Mouse (Mus musculus): ENCODE measurements at regions not wholly inside any gene's neighbourhood (a gene's known extent, or its start where the extent isn't known, plus 50 kb on each side); places are given as distances from the start of the nearest gene placed in this dataset.

DNA sequence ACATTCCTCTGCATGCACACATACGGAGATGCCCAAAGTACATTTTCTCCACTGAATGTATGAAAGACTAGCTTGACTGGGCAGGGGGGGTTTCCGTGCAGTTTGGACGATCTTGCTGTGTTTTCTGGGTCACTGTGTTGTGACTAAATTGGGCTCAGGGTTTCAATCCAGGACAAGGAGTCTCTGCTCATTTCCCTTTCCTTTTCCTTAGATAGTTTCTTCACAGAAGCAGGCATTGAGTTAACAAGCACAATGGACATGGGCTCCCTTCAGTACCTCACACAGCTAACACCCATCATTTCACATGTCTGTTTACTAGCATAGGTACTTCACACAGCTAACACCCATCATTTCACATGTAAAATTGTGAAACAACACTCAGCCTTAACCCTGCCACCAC, 73.2 kb upstream of the Ankrd28 start:
- no peaks in the 10 kb centered on the region for H3K36me3 ChIP-seq (ENCODE audit: control insufficient read depth, insufficient read depth)
- no peaks in the 10 kb centered on the region for H3K79me3 ChIP-seq (ENCODE audit: low read depth)
- H3ac ChIP-seq (ENCODE audit: control insufficient read depth, insufficient read length, low read depth): no peak overlapping the region
- H3K79me2 ChIP-seq (ENCODE audit: control insufficient read depth, insufficient read depth): no peaks in the 10 kb centered on the region
- H3K4me3 ChIP-seq (ENCODE audit: insufficient read depth, poor library complexity, severe bottlenecking): no peak overlapping the region
- no peaks in the 10 kb centered on the region for H3K27me3 ChIP-seq (ENCODE audit: control insufficient read depth, insufficient read depth, insufficient read length)
- TF ChIP-seq MYOD1 (IDR thresholded peaks at IDR 0.05; ENCODE audit: control insufficient read depth, insufficient read length, low read depth): no peak
- no peak for TF ChIP-seq MAX (IDR thresholded peaks at IDR 0.05)
- no peak for TF ChIP-seq CEBPB (IDR thresholded peaks at IDR 0.05; ENCODE audit: low read depth)
- no peak for TF ChIP-seq FOSL1 (IDR thresholded peaks at IDR 0.05; ENCODE audit: insufficient read depth, low read length, poor library complexity, severe bottlenecking)
- TF ChIP-seq MYOG (IDR thresholded peaks at IDR 0.05; ENCODE audit: control insufficient read depth, extremely low read depth, insufficient read length): no peak
- no peak for TF ChIP-seq CTCF (IDR thresholded peaks at IDR 0.05; ENCODE audit: control insufficient read depth, insufficient read depth, insufficient read length)
- TF ChIP-seq USF1 (IDR thresholded peaks at IDR 0.05; ENCODE audit: low read depth): no peak

DNA sequence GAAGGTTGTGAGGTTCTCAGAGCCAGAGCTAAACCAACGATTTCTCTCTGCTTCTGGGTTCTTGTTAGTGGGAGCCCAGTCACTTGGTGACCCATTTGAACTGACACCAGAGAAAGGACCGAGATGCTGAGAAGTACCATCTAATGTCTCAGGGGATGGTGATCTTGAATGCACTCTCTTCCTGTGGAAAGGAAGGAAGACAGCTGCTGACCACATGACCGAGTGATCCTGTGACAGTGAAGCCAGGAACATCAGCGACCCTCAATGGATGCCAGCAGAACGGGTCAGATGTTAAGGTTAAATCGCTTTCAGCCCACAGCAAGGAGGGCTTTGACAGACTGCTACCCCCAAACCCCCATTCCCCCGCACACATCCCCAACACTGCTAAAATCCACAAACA, 78.1 kb upstream of the Ankrd28 start:
- Histone ChIP-seq H3K36me3 (ENCODE audit: control insufficient read depth, insufficient read depth) (no peaks in the 10 kb centered on the region), H3K79me3 (ENCODE audit: low read depth) (no peaks in the 10 kb centered on the region), H3K4me3 (ENCODE audit: insufficient read depth, poor library complexity, severe bottlenecking) (no peak overlapping the region), H3K79me2 (ENCODE audit: control insufficient read depth, insufficient read depth) (no peaks in the 10 kb centered on the region), H3ac (ENCODE audit: control insufficient read depth, insufficient read length, low read depth) (no peak overlapping the region), H3K27me3 (ENCODE audit: control insufficient read depth, insufficient read depth, insufficient read length) (no peaks in the 10 kb centered on the region)
- TF ChIP-seq USF1 (IDR thresholded peaks at IDR 0.05; ENCODE audit: low read depth) (no peak), FOSL1 (IDR thresholded peaks at IDR 0.05; ENCODE audit: insufficient read depth, low read length, poor library complexity, severe bottlenecking) (no peak), CEBPB (IDR thresholded peaks at IDR 0.05; ENCODE audit: low read depth) (no peak), MYOD1 (IDR thresholded peaks at IDR 0.05; ENCODE audit: control insufficient read depth, insufficient read length, low read depth) (no peak), CTCF (IDR thresholded peaks at IDR 0.05; ENCODE audit: control insufficient read depth, insufficient read depth, insufficient read length) (no peak), MAX (IDR thresholded peaks at IDR 0.05) (no peak)

DNA sequence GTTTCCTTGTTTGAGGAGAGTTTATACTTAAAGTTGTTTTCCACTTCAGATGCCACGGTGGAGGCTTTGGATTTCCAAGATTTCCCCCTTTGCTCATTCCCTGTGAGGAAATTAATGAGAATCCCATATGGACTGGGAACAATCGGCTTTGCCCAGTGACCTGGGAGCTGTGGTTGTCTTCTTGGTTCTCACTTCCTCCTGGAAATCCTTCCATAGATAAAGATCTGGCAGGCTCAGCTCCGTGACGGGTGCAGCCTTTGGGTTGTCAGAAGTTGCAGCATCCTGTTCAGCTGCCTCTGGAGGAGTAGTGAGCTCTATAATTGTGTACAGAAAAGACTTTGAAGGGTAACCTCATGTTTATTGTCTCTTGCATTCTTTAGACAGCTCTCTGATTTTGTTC, 78.8 kb upstream of the Ankrd28 start:
- no peak for TF ChIP-seq USF1 (IDR thresholded peaks at IDR 0.05; ENCODE audit: low read depth)
- no peak for TF ChIP-seq FOSL1 (IDR thresholded peaks at IDR 0.05; ENCODE audit: insufficient read depth, low read length, poor library complexity, severe bottlenecking)
- no peak for TF ChIP-seq MYOD1 (IDR thresholded peaks at IDR 0.05; ENCODE audit: control insufficient read depth, insufficient read length, low read depth)
- TF ChIP-seq MAX (IDR thresholded peaks at IDR 0.05): no peak
- TF ChIP-seq CEBPB (IDR thresholded peaks at IDR 0.05; ENCODE audit: low read depth): no peak
- TF ChIP-seq CTCF (IDR thresholded peaks at IDR 0.05; ENCODE audit: control insufficient read depth, insufficient read depth, insufficient read length): no peak
- no peak for TF ChIP-seq MYOG (IDR thresholded peaks at IDR 0.05; ENCODE audit: control insufficient read depth, extremely low read depth, insufficient read length)
- Histone ChIP-seq H3K79me3 (ENCODE audit: low read depth) (no peaks in the 10 kb centered on the region), H3K36me3 (ENCODE audit: control insufficient read depth, insufficient read depth) (no peaks in the 10 kb centered on the region), H3K27me3 (ENCODE audit: control insufficient read depth, insufficient read depth, insufficient read length) (no peaks in the 10 kb centered on the region), H3K79me2 (ENCODE audit: control insufficient read depth, insufficient read depth) (no peaks in the 10 kb centered on the region), H3ac (ENCODE audit: control insufficient read depth, insufficient read length, low read depth) (no peak overlapping the region), H3K4me3 (ENCODE audit: insufficient read depth, poor library complexity, severe bottlenecking) (no peak overlapping the region)

DNA sequence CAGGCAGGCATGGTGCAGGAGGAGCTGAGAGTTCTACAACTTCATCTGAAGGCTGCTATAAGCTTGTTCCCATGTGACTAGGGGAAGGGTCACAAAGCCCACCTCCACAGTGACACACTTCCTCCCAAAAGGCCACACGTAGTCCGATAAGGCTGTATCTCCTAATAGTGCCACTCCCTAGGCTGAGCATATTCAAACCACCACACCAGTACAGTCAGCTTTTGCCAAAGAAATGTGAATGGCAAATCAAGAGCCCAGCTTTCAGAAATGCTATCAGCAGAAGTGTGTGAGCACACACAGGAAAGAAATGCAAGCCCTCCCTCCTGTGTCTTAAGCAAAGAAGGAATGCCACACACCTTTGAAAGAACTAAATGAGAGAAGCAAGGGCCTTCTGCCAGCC, 80.4 kb upstream of the Ankrd28 start:
- Histone ChIP-seq H3K36me3 (ENCODE audit: control insufficient read depth, insufficient read depth) (no peaks in the 10 kb centered on the region), H3K4me3 (ENCODE audit: insufficient read depth, poor library complexity, severe bottlenecking) (no peak overlapping the region), H3K27me3 (ENCODE audit: control insufficient read depth, insufficient read depth, insufficient read length) (no peaks in the 10 kb centered on the region), H3K79me3 (ENCODE audit: low read depth) (no peaks in the 10 kb centered on the region), H3ac (ENCODE audit: control insufficient read depth, insufficient read length, low read depth) (no peak overlapping the region), H3K79me2 (ENCODE audit: control insufficient read depth, insufficient read depth) (no peaks in the 10 kb centered on the region)
- TF ChIP-seq MYOG (IDR thresholded peaks at IDR 0.05; ENCODE audit: control insufficient read depth, extremely low read depth, insufficient read length): no peak
- TF ChIP-seq USF1 (IDR thresholded peaks at IDR 0.05; ENCODE audit: low read depth): no peak
- TF ChIP-seq FOSL1 (IDR thresholded peaks at IDR 0.05; ENCODE audit: insufficient read depth, low read length, poor library complexity, severe bottlenecking): no peak
- TF ChIP-seq CEBPB (IDR thresholded peaks at IDR 0.05; ENCODE audit: low read depth): no peak
- no peak for TF ChIP-seq MAX (IDR thresholded peaks at IDR 0.05)
- no peak for TF ChIP-seq CTCF (IDR thresholded peaks at IDR 0.05; ENCODE audit: control insufficient read depth, insufficient read depth, insufficient read length)
- TF ChIP-seq MYOD1 (IDR thresholded peaks at IDR 0.05; ENCODE audit: control insufficient read depth, insufficient read length, low read depth): no peak

DNA sequence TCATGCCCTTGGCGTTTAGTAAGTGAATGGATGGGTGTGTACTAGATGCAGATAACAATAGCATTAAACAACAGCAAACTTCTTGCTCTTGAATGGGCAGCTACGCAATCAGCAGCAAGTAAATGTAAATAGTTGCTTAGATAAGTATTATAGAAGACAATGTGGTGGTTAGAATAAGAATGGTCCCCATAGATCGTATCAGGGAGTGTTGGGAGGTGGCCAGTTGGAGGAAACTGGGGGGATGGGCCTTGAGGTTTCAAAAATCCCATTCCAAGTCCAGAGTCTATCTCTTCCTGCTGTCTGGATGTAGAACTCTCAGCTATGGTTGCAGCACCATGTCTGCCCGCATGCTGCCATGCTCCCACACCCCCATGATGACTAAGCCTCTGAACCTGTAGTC, 88.0 kb upstream of the Ankrd28 start:
- H3K79me2 ChIP-seq (ENCODE audit: control insufficient read depth, insufficient read depth): no peaks in the 10 kb centered on the region
- TF ChIP-seq CEBPB (IDR thresholded peaks at IDR 0.05; ENCODE audit: low read depth) (no peak), MAX (IDR thresholded peaks at IDR 0.05) (no peak), FOSL1 (IDR thresholded peaks at IDR 0.05; ENCODE audit: insufficient read depth, low read length, poor library complexity, severe bottlenecking) (no peak), USF1 (IDR thresholded peaks at IDR 0.05; ENCODE audit: low read depth) (no peak), MYOD1 (IDR thresholded peaks at IDR 0.05; ENCODE audit: control insufficient read depth, insufficient read length, low read depth) (no peak), CTCF (IDR thresholded peaks at IDR 0.05; ENCODE audit: control insufficient read depth, insufficient read depth, insufficient read length) (no peak), MYOG (IDR thresholded peaks at IDR 0.05; ENCODE audit: control insufficient read depth, extremely low read depth, insufficient read length) (no peak)
- no peaks in the 10 kb centered on the region for H3K36me3 ChIP-seq (ENCODE audit: control insufficient read depth, insufficient read depth)
- H3ac ChIP-seq (ENCODE audit: control insufficient read depth, insufficient read length, low read depth): no peak overlapping the region
- H3K4me3 ChIP-seq (ENCODE audit: insufficient read depth, poor library complexity, severe bottlenecking): no peak overlapping the region
- no peaks in the 10 kb centered on the region for H3K79me3 ChIP-seq (ENCODE audit: low read depth)
- no peaks in the 10 kb centered on the region for H3K27me3 ChIP-seq (ENCODE audit: control insufficient read depth, insufficient read depth, insufficient read length)

DNA sequence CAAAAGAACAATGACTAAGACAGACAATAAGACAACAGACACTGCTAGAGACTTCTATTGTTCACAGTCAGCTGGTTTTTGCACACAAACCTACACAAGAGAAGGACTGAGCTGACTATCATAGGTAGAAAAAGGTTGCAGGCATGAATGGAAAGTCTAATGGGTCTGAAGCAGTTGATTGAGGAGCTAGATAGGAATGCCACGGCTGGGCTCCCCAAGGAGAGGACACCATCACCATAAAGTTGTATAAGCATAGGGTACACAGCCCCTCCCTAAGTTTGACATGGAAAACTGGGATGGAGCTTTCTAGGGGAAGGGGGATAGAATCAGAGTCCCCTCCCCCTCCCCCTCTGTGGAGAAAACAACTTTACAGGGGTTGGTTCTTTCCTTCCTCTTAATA, 88.5 kb upstream of the Ankrd28 start:
- no peaks in the 10 kb centered on the region for H3K27me3 ChIP-seq (ENCODE audit: control insufficient read depth, insufficient read depth, insufficient read length)
- no peaks in the 10 kb centered on the region for H3K79me2 ChIP-seq (ENCODE audit: control insufficient read depth, insufficient read depth)
- TF ChIP-seq CEBPB (IDR thresholded peaks at IDR 0.05; ENCODE audit: low read depth) (no peak), MYOD1 (IDR thresholded peaks at IDR 0.05; ENCODE audit: control insufficient read depth, insufficient read length, low read depth) (no peak), USF1 (IDR thresholded peaks at IDR 0.05; ENCODE audit: low read depth) (no peak), MAX (IDR thresholded peaks at IDR 0.05) (no peak), FOSL1 (IDR thresholded peaks at IDR 0.05; ENCODE audit: insufficient read depth, low read length, poor library complexity, severe bottlenecking) (no peak), MYOG (IDR thresholded peaks at IDR 0.05; ENCODE audit: control insufficient read depth, extremely low read depth, insufficient read length) (no peak), CTCF (IDR thresholded peaks at IDR 0.05; ENCODE audit: control insufficient read depth, insufficient read depth, insufficient read length) (no peak)
- no peak overlapping the region for H3ac ChIP-seq (ENCODE audit: control insufficient read depth, insufficient read length, low read depth)
- no peaks in the 10 kb centered on the region for H3K79me3 ChIP-seq (ENCODE audit: low read depth)
- H3K4me3 ChIP-seq (ENCODE audit: insufficient read depth, poor library complexity, severe bottlenecking): no peak overlapping the region
- H3K36me3 ChIP-seq (ENCODE audit: control insufficient read depth, insufficient read depth): no peaks in the 10 kb centered on the region

Data from C2C12 (cell line).